Mouse (Mus musculus): Measurements from ENCODE around the gene Tmem82. TPM values are rescaled to one million over a fixed set of nuclear protein-coding genes. Genes with fewer than 3 reads are reported as not detected.
"Not testable (repeated sequence)": the region's sequence is repeated elsewhere in the genome, so short reads cannot be mapped to it uniquely, and the experiment has no call there.

The Tmem82 gene
- total RNA-seq, 2 experiments from 2014 or later = 0.35 to 1.3 TPM

DNA sequence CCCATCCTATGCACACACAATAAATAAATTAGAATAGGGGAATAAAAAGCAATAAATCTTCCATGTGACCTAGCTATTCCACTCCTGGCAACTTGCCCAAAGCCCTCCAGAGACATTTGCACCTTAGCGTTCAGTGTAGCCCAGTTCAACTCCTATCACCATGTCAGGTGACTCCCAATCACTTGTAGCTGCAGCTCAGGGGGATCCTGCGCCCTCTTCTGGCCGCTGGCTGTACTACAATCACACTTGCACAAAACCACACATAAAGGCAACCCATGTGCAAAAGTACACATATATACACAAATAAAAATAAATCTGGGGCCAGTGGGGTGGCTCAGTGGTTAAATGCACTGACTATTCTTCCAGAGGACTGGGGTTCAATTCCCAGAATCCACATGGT lies 26.9 kb downstream of the Tmem82 start:
- no peak for DNase-seq (ENCODE audit: low spot score in 2 of 2)
- intact Hi-C loops (cut with DNase I) = no loop called here

GRCm38 (mm10) chr4:141583919-141584318 lies 34.5 kb downstream of the Tmem82 start:
- intact Hi-C loops (cut with DNase I) = no loop called here
- no peak for DNase-seq (ENCODE audit: low spot score in 2 of 2)

GRCm38 (mm10) chr4:141581051-141581450 lies 37.4 kb downstream of the Tmem82 start:
- DNase-seq (ENCODE audit: low spot score in 2 of 2) = no peak
- intact Hi-C loops (cut with DNase I) = no loop called here

DNA sequence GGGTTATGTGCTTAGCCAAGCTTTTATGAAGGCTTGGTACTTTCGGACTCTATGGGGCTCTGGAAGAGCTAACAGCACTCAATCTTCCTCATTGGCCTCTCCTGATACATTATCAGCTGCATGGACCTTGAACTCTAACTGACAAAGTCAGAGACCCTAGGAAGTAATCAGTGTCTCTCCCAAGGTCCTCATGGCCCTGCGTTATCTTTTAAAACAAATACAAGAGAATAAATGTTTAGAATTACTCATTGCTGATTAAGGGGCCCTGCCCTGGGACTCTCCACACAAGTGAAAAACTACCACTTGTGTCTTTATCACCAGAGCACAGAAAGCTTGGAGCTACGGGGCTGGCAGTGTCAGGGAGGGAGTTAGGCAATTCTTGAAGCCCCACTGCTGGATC lies 39.6 kb downstream of the Tmem82 start:
- no peak for DNase-seq (ENCODE audit: low spot score in 2 of 2)
- intact Hi-C loops (cut with DNase I) = loop anchor here (5.0 kb wide), 1 partner anchor 307 kb away; no protein-coding TSS in a partner anchor

DNA sequence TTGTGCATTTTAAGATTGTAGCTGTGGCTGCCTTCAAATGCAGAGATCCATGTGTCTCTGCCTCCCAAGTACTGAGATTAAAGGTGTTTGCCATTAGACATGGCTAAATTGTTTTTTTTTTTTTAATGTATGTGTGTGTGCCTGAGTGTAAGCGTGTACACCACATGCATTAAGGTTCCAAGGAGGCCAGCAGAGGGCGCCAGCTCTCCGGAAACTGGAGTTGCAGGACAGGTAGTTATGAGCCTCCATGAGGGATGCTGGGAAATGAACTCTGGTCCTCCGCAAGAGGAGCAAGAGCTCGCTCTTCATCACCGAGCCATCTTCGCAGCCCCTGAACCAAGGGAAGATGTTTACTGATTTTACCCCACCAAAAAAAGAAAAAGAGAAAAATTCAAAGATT lies 41.6 kb downstream of the Tmem82 start:
- intact Hi-C loops (cut with DNase I) = loop anchor here (5.0 kb wide), 1 partner anchor 305 kb away; no protein-coding TSS in a partner anchor

GRCm38 (mm10) chr4:141576404-141576803 lies 42.0 kb downstream of the Tmem82 start:
- no peak for DNase-seq (ENCODE audit: low spot score in 2 of 2)
- intact Hi-C loops (cut with DNase I) = loop anchor here (5.0 kb wide), 1 partner anchor 304 kb away; no protein-coding TSS in a partner anchor

More for the DNA sequence above, 41.6 kb downstream of the Tmem82 start:
- no peak for DNase-seq (ENCODE audit: low spot score in 2 of 2)

GRCm38 (mm10) chr4:141574789-141575702 lies 43.4 kb downstream of the Tmem82 start:
- intact Hi-C loops (cut with DNase I) = loop anchor here (2.0 to 5.0 kb wide), 3 partner anchors 170 to 303 kb away; no protein-coding TSS in a partner anchor
- peak; percentile 69 to 80 for DNase-seq (ENCODE audit: low spot score in 2 of 2)

GRCm38 (mm10) chr4:141573359-141573966 lies 45.0 kb downstream of the Tmem82 start:
- DNase-seq (ENCODE audit: low spot score in 2 of 2) = no peak
- intact Hi-C loops (cut with DNase I) = no loop called here

GRCm38 (mm10) chr4:141572668-141573358 lies 45.6 kb downstream of the Tmem82 start:
- intact Hi-C loops (cut with DNase I) = no loop called here
- no peak for DNase-seq (ENCODE audit: low spot score in 2 of 2)

- intact Hi-C loops (cut with DNase I) = no loop called here
- no peak for DNase-seq (ENCODE audit: low spot score in 2 of 2)
Measured at GRCm38 (mm10) chr4:141571934-141572333, 46.5 kb downstream of the Tmem82 start.

DNA sequence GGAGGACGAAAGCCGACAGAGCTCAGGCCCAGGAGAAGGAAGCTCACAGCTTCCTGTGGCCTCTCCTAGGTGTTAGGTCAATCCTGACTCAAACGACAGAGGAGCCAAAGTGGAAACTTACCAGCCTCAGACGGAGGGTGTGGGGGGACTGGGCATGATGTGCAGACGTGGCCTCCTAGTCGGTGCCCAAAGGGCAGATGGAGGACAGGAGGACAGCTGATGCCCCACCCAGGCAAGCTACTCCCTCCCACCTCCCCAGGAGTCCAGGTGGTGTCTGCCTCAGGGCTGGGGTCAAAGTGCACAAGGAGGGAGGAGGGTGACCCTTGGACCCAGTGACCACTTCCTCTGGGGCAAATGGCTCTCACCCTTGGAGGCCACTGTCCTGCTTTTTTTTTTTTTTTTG lies 47.1 kb downstream of the Tmem82 start:
- DNase-seq (ENCODE audit: low spot score in 2 of 2) = no peak
- intact Hi-C loops (cut with DNase I) = no loop called here

DNA sequence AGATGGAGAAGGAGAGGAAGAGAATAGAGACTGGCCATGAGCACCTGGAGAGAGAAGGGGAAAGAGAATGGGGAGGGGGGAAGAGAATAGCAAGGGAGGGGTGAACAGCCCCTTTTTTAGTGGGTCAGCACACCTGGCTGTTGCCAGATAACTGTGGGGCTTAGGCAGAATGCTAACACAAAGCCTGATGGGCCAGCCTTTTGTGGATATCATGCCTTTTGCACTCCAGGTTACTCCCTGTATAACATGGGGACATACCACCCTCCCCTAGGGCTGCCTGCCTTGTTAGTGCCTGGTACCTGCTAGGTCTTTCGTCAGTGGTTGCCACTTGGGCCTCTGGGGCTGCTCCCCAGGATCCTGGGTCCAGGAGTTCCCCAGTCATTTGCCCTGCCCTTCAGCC lies 47.6 kb downstream of the Tmem82 start:
- DNase-seq (ENCODE audit: low spot score in 2 of 2) = no peak
- intact Hi-C loops (cut with DNase I) = no loop called here

- intact Hi-C loops (cut with DNase I) = no loop called here
- no peak for DNase-seq (ENCODE audit: low spot score in 2 of 2)
Measured at GRCm38 (mm10) chr4:141570004-141570403, 48.4 kb downstream of the Tmem82 start.

GRCm38 (mm10) chr4:141568966-141569365 lies 49.5 kb downstream of the Tmem82 start:
- DNase-seq (ENCODE audit: low spot score in 2 of 2) = no peak
- intact Hi-C loops (cut with DNase I) = no loop called here

- intact Hi-C loops (cut with DNase I); DNase-seq (ENCODE audit: low spot score in 2 of 2): not testable (repeated sequence)
Measured at GRCm38 (mm10) chr4:141567174-141567573, 51.3 kb downstream of the Tmem82 start.

GRCm38 (mm10) chr4:141566187-141566586 lies 52.2 kb downstream of the Tmem82 start:
- DNase-seq (ENCODE audit: low spot score in 2 of 2) = no peak

DNA sequence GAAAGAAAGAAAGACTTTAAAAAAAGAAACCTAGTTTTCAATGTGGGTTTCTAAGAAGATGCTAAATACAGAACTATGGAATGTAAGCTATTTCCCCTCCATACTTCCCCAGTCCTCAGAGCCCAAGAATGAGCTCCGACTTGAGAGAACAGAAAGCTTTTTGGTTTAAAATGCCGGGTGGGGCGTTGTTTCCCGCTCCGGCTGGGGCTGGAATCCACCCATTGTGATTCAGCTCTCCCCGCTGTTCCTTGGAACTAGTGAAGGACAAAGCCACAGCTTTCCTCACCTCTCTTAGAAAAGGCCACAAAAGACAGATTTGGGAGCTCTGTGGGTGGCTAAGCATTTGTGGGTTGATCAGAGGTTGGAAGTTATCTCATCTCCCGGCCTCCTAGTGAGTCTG lies 53.1 kb downstream of the Tmem82 start:
- intact Hi-C loops (cut with DNase I) = no loop called here
- DNase-seq (ENCODE audit: low spot score in 2 of 2) = no peak

More at GRCm38 (mm10) chr4:141566187-141566586, 52.2 kb downstream of the Tmem82 start:
- intact Hi-C loops (cut with DNase I) = no loop called here

- no peak for DNase-seq (ENCODE audit: low spot score in 2 of 2)
- intact Hi-C loops (cut with DNase I) = no loop called here
Measured at GRCm38 (mm10) chr4:141564660-141565059, 53.8 kb downstream of the Tmem82 start.

DNA sequence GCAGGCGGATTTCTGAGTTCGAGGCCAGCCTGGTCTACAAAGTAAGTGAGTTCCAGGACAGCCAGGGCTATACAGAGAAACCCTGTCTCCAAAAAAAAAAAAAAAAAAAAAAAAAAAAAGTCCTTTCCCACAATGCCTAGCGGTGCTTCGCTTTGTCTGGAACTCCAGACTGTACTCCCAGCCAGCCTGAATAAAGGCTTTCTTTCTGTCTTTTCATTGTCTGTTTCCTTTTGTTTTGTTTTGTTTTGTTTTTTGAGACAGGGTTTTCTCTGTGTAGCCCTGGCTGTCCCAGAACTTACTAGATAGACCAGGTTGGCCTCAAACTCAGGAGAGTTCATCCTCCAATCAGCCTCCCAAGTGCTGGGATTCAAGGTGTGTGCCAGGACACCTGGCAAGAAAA lies 54.2 kb downstream of the Tmem82 start:
- intact Hi-C loops (cut with DNase I) = no loop called here
- DNase-seq (ENCODE audit: low spot score in 2 of 2) = no peak
